Mouse (Mus musculus) kidney, embryonic 16.5 days (tissue): ENCODE results near the gene Thtpa. TPM values are rescaled to one million over a fixed set of nuclear protein-coding genes. Genes with fewer than 3 reads are reported as not detected.

Experiments
- ATAC-seq: fragments of 200-750 bp; cut with Nextera tagmentation; 2 replicates; pipeline ENCODE4 v1.8.0; 2017; ENCODE audit warnings: moderate TSS enrichment; ENCODE audit not compliant: low FRiP score, low TSS enrichment
- H3K27ac ChIP-seq: fragments of 300-500 bp; sonication (generic); 2 replicates; pipeline ENCODE4 v1.5.1; 2014; ENCODE audit warnings: low read length
- H3K27me3 ChIP-seq: fragments of 300-500 bp; sonication (generic); 2 replicates; pipeline ENCODE4 v1.6.1; 2014; ENCODE audit warnings: low read length, control low read depth, mixed read lengths; ENCODE audit not compliant: insufficient read depth
- H3K36me3 ChIP-seq: fragments of 300-500 bp; sonication (generic); 2 replicates; pipeline ENCODE4 v1.6.1; 2014; ENCODE audit warnings: low read length, control low read depth, mixed read lengths; ENCODE audit not compliant: insufficient read depth
- H3K4me1 ChIP-seq: fragments of 300-500 bp; sonication (generic); 2 replicates; pipeline ENCODE4 v1.6.1; 2014; ENCODE audit warnings: low read length, control low read depth, mixed read lengths; ENCODE audit not compliant: insufficient read depth
- H3K4me2 ChIP-seq: fragments of 300-500 bp; sonication (generic); replicated peaks from 2 replicates; pipeline ENCODE4 v1.6.1; 2014; ENCODE audit warnings: low read depth, low read length
- H3K4me3 ChIP-seq: fragments of 300-500 bp; sonication (generic); 2 replicates; pipeline ENCODE4 v1.5.1; 2014; ENCODE audit warnings: mild to moderate bottlenecking, low read length
- H3K9ac ChIP-seq: fragments of 300-500 bp; sonication (generic); replicated peaks from 2 replicates; pipeline ENCODE4 v1.6.1; 2014; ENCODE audit warnings: low read length
- H3K9me3 ChIP-seq: fragments of 300-500 bp; sonication (generic); 2 replicates; pipeline ENCODE4 v1.6.1; 2016; ENCODE audit warnings: low read length, control low read depth
- WGBS: fragments of 180-500 bp; shearing (Covaris S2); extraction: QIAGEN DNeasy Blood & Tissue Kit; methylation state at CpG from one replicate; pipeline ENCODE4 v1.1.7; 2014; 5-methylcytosine and 5-hydroxymethylcytosine counted together
- polyA plus RNA-seq: library from polyadenylated mRNA; unstranded; fragments of >200 nt; fragmentation: Nextera tagmentation; extraction: Ambion mirVana; gene quantifications from 2 replicates; pipeline ENCODE4 v1.2.1, GENCODE M21; 2015

The Thtpa gene
- polyA plus RNA-seq: 27.1 and 28.9 TPM in 2 replicates

DNA sequence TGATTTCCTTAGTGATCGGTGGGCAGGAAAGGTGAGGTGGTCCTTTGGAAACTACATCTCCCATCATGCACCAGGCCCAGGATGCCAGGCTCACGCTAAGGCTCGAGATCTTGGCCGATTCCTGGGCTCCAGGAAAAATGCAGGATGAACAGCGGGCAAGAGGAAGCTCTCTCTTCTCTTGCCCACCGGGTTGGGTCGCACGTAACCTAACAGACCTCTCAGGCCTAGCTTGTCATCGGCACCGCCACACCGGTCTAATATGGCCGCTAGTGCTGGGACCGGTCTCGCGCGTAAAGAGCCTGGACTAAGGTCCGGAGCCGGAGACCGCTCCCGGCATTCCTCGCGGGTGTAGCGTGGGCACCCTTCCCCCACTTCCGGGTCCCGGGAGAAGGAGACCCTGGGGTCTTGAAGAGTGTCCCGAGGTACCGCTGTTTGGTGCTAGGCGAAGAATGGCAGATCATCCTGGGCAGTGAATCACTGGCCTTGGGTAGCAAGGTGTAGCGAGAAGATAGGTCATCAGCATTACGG is at the start of gene Thtpa:
TSS of gene Thtpa (plus strand) at position 81 of the 528 bp plus-strand sequence.
- Histone ChIP-seq H3K9ac (peak within 1 kb of the TSS; percentile 74), H3K4me2 (peak within 1 kb of the TSS; percentile 65), H3K4me1 (peaks cover 28% of the 10 kb centered on the region), H3K4me3 (peak within 1 kb of the TSS; percentile 63), H3K9me3 (no peaks in the 10 kb centered on the region), H3K36me3 (peaks cover 4% of the 10 kb centered on the region; the same call in 1 of the 2 replicates), H3K27ac (peak within 1 kb of the TSS; percentile 78), H3K27me3 (no peaks in the 10 kb centered on the region)
- WGBS: under 1% methylated on average over 30 of the region's 30 CpGs
- peak; percentile 66 for ATAC-seq

DNA sequence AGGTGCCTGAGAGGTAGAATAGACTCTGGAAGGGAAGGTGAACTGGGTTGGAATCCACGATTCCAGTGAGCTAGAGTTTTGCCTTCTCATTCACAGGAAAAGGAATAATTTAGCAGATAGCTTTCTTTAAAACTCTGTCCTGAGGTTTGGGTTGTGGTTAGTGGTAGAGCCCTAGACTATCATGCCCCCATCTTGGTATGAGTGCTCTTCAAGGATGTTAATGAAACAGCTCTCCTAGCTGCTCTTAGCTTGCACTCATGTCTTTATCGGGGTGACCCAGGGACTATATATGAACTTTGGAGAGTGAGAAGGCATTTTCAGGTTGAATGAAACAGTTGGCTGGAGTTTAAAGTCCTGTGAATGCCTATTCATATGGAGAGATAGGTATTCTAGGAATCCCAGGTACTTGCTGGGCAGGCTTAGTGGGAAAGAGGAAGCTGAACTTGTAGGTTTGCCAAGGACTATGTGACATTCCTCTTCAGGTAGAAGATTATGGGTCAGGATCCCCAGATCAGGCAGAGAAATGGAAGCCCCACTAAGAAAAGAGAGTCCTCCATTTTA is 46.5 kb upstream of the Thtpa start:
- WGBS: 76% methylated on average over 2 of the region's 2 CpGs
- ATAC-seq: no peak
- H3K36me3 ChIP-seq: no peaks in the 10 kb centered on the region

DNA sequence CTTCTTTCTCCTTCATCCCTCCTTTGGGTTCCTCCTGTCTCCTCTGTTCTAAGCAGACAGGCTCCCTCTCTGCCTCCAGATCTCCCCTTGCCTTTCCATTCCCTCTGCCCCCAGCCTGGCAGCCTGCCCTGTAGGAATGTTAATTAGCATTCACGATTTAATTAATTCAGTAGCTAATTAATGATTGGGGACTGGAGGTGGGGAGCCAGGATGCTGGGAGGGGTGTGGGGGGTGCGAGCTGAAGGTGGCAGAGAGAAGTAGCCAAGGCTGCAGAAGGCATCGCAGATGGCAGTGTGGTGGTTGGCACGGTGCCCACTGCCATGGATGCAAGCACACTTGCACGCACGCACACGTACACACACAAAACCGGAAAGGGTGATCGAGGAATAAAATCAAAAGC is 42.1 kb upstream of the Thtpa start:
- Histone ChIP-seq H3K36me3 (no peaks in the 10 kb centered on the region), H3K4me1 (no peaks in the 10 kb centered on the region), H3K27me3 (no peaks in the 10 kb centered on the region), H3K9me3 (no peaks in the 10 kb centered on the region), H3K27ac (no peak overlapping the region), H3K9ac (no peak overlapping the region), H3K4me2 (no peak overlapping the region), H3K4me3 (no peak overlapping the region)
- ATAC-seq: no peak
- 73% methylated on average over 8 of the region's 9 CpGs for WGBS

More for the DNA sequence above, 46.5 kb upstream of the Thtpa start:
- Histone ChIP-seq H3K9me3 (no peaks in the 10 kb centered on the region), H3K9ac (no peak overlapping the region), H3K4me1 (no peaks in the 10 kb centered on the region), H3K4me3 (no peak overlapping the region), H3K4me2 (no peak overlapping the region), H3K27me3 (no peaks in the 10 kb centered on the region), H3K27ac (no peak overlapping the region)

DNA sequence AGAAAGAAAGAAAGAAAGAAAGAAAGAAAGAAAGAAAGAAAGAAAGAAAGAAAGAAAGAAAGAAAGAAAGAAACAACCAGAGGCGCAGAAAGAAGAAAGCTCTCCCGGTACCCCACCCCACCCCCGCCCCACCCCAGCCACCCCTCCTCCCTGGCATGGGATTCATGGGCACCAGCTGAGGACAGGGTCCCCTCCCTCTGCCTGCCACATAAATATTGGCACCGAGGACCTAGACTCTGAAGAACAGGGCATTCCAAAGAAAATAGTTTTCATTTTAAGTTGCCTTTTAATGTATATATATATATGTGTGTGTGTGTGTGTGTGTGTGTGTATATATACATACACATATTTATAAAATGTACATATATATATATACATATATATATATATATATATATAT is 41.5 kb upstream of the Thtpa start:
- Histone ChIP-seq H3K9ac (no peak overlapping the region), H3K27me3 (no peaks in the 10 kb centered on the region), H3K27ac (no peak overlapping the region), H3K36me3 (no peaks in the 10 kb centered on the region), H3K4me2 (no peak overlapping the region), H3K9me3 (no peaks in the 10 kb centered on the region), H3K4me1 (no peaks in the 10 kb centered on the region), H3K4me3 (no peak overlapping the region)
- 86% methylated on average over 4 of the region's 4 CpGs for WGBS
- no peak for ATAC-seq

DNA sequence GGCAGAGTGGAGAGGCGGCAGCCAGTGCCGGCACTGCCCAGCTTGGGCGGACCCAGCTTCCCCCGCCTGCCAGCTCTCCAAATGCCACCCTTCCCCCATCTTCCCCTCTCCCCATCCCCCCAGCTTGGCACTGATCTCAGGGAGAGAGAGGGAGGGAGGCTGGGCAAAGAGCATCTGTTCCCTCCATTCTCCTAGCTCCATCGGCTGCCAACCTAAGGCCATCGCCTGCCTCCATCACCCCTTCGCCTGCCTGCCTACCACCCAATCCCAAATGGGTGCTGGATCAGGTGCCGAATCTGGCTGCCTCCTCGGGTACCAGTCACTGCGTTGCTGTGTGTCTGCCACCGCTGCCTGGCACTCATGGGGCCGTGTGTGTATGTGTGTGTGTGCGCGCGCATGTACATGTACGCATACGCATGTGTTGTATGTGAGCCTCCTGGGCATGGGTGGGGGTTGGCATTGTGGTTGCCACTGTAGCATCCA is 40.8 kb upstream of the Thtpa start:
- no peaks in the 10 kb centered on the region for H3K27me3 ChIP-seq
- 87% methylated on average over 17 of the region's 17 CpGs for WGBS
- H3K27ac ChIP-seq: no peak overlapping the region
- H3K36me3 ChIP-seq: no peaks in the 10 kb centered on the region
- H3K9ac ChIP-seq: no peak overlapping the region
- H3K9me3 ChIP-seq: no peaks in the 10 kb centered on the region
- H3K4me1 ChIP-seq: no peaks in the 10 kb centered on the region
- ATAC-seq: no peak
- H3K4me3 ChIP-seq: no peak overlapping the region
- H3K4me2 ChIP-seq: no peak overlapping the region

DNA sequence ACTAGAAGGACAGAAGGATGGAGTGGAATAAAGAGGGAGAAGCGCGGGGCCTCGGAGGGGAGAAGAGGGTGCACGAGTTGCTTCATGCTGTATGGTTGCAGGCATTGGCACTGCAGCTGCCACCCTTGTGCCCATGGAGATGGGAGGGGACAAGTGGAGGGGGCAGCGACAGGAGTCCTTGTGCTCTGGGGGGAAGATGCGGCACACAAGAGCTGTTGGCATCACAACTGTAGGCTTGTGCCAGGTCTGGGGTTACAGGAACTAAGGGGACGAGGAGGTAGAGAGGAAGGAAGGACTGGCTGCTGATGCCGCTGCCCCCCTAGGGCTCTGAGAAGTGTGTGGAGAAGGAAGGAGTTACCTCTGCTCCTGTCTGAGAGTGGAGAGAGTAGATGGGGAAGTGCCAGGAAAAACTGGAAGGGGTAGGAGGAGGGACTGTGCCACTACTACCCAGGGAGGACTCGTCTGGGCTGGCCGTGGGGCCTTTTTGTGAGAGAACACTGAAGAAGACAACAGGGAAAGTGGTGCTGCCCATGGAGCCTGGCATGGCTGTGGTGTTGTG is 40.3 kb upstream of the Thtpa start:
- Histone ChIP-seq H3K36me3 (no peaks in the 10 kb centered on the region), H3K4me3 (no peak overlapping the region), H3K9ac (no peak overlapping the region), H3K4me1 (no peaks in the 10 kb centered on the region), H3K4me2 (no peak overlapping the region), H3K27ac (no peak overlapping the region), H3K9me3 (no peaks in the 10 kb centered on the region), H3K27me3 (no peaks in the 10 kb centered on the region)
- no peak for ATAC-seq
- 89% methylated on average over 10 of the region's 10 CpGs for WGBS

DNA sequence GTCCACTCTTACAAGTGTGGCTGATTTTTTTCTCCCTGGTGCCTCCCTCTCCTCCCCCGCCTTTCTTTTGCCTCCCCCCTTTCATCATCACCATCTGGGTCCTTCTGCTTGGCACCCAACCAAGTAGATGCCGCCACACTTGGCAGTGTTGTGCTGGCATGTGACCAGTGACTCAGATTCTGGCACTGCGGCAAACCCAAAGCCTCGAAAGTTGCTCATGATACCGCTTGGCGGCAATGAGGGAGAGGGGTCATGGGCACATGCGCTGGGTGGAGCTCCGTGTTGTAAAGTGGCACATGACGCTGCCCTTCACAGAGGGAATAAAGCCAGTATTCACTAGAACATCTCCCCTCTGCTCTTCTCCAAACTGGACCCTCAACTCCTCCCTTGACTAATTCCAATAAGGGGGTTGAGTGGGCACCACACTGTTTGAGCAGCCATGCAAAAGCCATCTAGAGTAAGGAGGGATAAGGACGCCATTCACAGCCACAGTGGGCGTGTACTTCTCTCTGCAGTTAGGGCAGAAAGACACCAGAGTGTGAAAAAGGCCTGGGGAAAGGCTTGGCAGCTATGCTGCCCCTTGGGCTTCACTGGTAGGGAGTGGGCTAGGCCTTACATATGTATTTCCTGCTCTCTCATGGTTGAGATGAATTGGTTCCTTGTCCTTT is 39.3 kb upstream of the Thtpa start:
- no peaks in the 10 kb centered on the region for H3K9me3 ChIP-seq
- no peak overlapping the region for H3K4me2 ChIP-seq
- H3K9ac ChIP-seq: no peak overlapping the region
- H3K27me3 ChIP-seq: no peaks in the 10 kb centered on the region
- ATAC-seq: no peak
- H3K27ac ChIP-seq: no peak overlapping the region
- H3K36me3 ChIP-seq: no peaks in the 10 kb centered on the region
- no peak overlapping the region for H3K4me3 ChIP-seq
- WGBS: 79% methylated on average over 11 of the region's 11 CpGs
- H3K4me1 ChIP-seq: no peaks in the 10 kb centered on the region; the same call in 1 of the 2 replicates

DNA sequence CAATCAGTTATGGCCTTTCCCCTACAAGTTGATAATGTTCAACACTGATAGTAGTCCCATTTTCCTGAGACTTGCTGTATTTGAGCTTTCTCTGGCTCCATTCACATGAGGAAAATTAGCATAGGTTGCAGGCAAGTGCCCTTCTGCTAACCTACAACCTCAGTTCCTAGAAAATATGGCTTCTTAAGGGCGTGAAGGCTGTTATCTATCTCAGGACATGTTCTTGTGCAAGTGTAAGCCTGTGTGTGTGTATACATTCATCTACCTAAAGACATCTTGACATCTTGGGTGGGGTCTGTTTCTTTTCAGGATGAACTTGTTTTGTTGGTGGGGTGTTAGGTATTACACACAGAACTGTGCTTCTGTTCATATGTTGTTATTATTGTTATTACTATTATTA is 35.6 kb upstream of the Thtpa start:
- ATAC-seq: no peak
- no peak overlapping the region for H3K27ac ChIP-seq
- no peak overlapping the region for H3K4me2 ChIP-seq
- H3K36me3 ChIP-seq: no peaks in the 10 kb centered on the region
- H3K27me3 ChIP-seq: no peaks in the 10 kb centered on the region
- 85% methylated on average over 1 of the region's 1 CpGs for WGBS
- H3K4me3 ChIP-seq: no peak overlapping the region
- H3K9ac ChIP-seq: no peak overlapping the region
- no peaks in the 10 kb centered on the region for H3K9me3 ChIP-seq
- peaks cover 14% of the 10 kb centered on the region for H3K4me1 ChIP-seq

DNA sequence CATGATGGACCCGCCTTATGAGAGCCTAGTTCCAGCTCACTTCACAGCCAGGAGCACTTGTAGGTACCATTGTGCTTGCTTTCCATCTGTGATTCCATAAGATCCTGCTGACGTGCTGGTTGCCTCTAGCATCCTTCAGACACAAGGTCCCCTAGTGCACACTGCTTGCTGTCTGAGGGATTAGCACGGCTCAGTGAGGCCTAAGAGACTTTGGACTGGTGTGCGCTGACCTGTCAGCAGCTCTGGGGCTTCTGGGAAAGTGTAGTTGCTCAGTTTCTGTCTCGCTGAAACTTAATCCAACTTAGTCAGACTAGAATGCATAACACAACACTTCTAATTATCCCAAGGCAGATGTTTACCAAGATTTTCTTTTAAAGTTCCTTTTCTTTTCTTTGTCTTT is 34.7 kb upstream of the Thtpa start:
- no peaks in the 10 kb centered on the region for H3K27me3 ChIP-seq
- H3K36me3 ChIP-seq: no peaks in the 10 kb centered on the region
- H3K9ac ChIP-seq: no peak overlapping the region
- no peaks in the 10 kb centered on the region for H3K9me3 ChIP-seq
- H3K4me3 ChIP-seq: no peak overlapping the region
- no peak overlapping the region for H3K27ac ChIP-seq
- no peak; the same call in 1 of the 2 replicates for ATAC-seq
- WGBS: 53% methylated on average over 5 of the region's 5 CpGs
- H3K4me1 ChIP-seq: peaks cover 14% of the 10 kb centered on the region
- no peak overlapping the region for H3K4me2 ChIP-seq

DNA sequence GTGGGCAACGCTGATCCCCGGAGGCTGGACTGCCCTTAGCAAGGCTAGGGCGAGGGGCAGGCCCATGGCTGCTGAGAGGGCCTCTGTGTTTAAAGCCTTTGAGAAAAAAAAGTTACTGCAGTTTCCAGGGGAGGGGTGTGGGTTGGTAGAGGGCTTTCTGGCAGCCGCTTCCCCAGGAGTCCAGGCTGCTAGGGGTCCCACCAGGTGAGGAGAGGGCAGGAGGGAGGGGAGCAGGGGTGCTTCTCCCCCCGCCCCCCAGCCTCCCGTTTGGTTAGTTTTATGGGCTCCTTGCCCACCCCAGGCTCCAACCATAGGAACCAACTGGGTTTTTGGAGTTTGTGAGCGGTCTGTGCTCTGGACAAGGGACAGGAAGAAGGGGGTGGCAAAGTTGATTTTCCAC is 32.7 kb upstream of the Thtpa start:
- H3K27ac ChIP-seq: no peak overlapping the region
- H3K36me3 ChIP-seq: peaks cover 8% of the 10 kb centered on the region
- H3K4me3 ChIP-seq: no peak overlapping the region
- no peak overlapping the region for H3K9ac ChIP-seq
- peaks cover 14% of the 10 kb centered on the region for H3K4me1 ChIP-seq
- H3K4me2 ChIP-seq: no peak overlapping the region
- no peaks in the 10 kb centered on the region for H3K27me3 ChIP-seq
- no peaks in the 10 kb centered on the region for H3K9me3 ChIP-seq
- no peak for ATAC-seq
- 44% methylated on average over 7 of the region's 7 CpGs for WGBS
